Mouse (Mus musculus) bone marrow, adult 2 months (tissue): ENCODE results near the gene Gm5741. TPM values are rescaled to one million over a fixed set of nuclear protein-coding genes. Genes with fewer than 3 reads are reported as not detected.
A peak's percentile ranks its signal among the peaks of the same experiment; 100 is the strongest.
"Not testable (repeated sequence)": the region's sequence is repeated elsewhere in the genome, so short reads cannot be mapped to it uniquely, and the experiment has no call there.

Experiments used
- H3K27ac ChIP-seq: fragments of 200-500 bp; 2 replicates; pipeline ENCODE4 v1.5.1; 2012; ENCODE audit warnings: low read depth, mild to moderate bottlenecking, control low read depth, inconsistent platforms, low read length; ENCODE audit not compliant: control insufficient read depth, poor library complexity, insufficient read depth
- H3K4me1 ChIP-seq: fragments of 200-500 bp; 2 replicates; pipeline ENCODE4 v1.6.1; 2011; ENCODE audit warnings: low read length; ENCODE audit not compliant: control insufficient read depth, insufficient read depth
- H3K4me3 ChIP-seq: fragments of 200-500 bp; replicated peaks from 2 replicates; pipeline ENCODE3; 2011; ENCODE audit warnings: mild to moderate bottlenecking, low read depth, low read length, control low read depth; ENCODE audit not compliant: control insufficient read depth
- CTCF ChIP-seq: fragments of 200-500 bp; IDR thresholded peaks from 2 replicates; pipeline ENCODE4 v1.5.1; 2011; ENCODE audit warnings: low read length, control low read depth; ENCODE audit not compliant: control insufficient read depth, insufficient read depth
- POLR2A ChIP-seq: fragments of 200-500 bp; IDR thresholded peaks from 2 replicates; pipeline ENCODE4 v1.6.1; 2011; ENCODE audit warnings: low read depth, mild to moderate bottlenecking, control low read depth, low read length, borderline replicate concordance; ENCODE audit not compliant: control insufficient read depth
- WGBS: fragments of 180-500 bp; shearing (Covaris S2); methylation state at CpG from one replicate; pipeline ENCODE4 v1.1.7; 2018; 5-methylcytosine and 5-hydroxymethylcytosine counted together
- polyA plus RNA-seq: library from polyadenylated mRNA; stranded (reverse); fragments of >200 nt; gene quantifications from 2 replicates; pipeline ENCODE4 v1.2.4, GENCODE M21; 2011; ENCODE audit warnings: low replicate concordance; ENCODE audit not compliant: missing spikeins, insufficient read depth, insufficient read length

Gene Gm5741
- polyA plus RNA-seq, 1 experiment, result not detected

DNA sequence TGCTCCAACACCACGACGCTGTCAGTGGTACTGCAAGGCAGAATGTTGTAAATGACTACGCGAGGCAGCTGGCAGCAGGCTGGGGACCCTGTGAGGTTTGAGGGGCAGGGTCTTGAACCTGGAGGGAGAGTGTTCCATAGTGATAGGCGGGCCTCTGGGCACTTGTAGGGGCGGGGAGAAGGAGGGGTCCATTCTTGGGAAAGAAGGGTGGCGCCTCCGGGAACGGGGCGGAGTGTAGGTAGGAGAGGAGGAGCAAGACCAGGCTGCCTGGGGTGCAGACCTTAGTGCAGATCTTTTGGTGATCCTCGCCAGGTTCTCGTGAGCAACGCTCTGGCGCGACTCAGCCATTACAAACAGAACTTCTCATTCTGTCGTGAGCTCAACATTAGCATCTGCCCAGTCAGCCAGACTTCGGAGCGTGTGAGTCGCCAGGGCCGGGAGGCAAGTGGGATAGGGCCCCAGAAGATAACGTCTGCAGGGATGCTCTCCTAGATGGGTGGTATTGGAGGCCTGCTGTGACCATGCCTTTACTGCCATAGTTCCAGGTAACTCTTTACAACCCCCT, 23.8 kb upstream of the Gm5741 start:
- TF ChIP-seq CTCF (no peak), POLR2A (no peak)
- H3K4me3 ChIP-seq, result no peak overlapping the region
- H3K27ac ChIP-seq, result no peak overlapping the region
- WGBS, result 87% methylated on average over 21 of the region's 21 CpGs
- H3K4me1 ChIP-seq, result no peaks in the 10 kb centered on the region

- TF ChIP-seq CTCF (no peak), POLR2A (no peak)
- WGBS, result 87% methylated on average over 11 of the region's 11 CpGs
- H3K4me1 ChIP-seq, result no peaks in the 10 kb centered on the region
- no peak overlapping the region for H3K4me3 ChIP-seq
- H3K27ac ChIP-seq, result no peak overlapping the region
Measured at GRCm38 (mm10) chr8:85090856-85091255, 23.1 kb upstream of the Gm5741 start.

DNA sequence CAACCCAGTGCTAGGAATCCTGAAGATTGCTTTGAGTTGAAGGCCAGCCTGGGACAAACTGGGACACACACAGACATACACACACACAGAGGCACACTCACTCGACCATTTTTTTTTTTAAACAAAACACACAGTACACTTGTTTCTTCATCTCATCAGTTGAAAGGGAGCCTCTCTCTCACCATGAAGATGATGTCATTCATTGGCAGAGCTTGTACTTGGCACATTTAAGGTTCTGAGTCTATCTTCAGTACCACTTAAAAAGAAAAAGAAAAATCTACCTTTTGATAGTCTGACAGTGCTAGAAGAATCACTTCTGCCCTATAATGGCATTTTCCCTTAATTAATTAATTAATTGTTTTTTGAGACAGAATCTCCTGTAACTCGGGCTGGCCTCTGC, 21.0 kb upstream of the Gm5741 start:
- no peaks in the 10 kb centered on the region; the same call in 1 of the 2 replicates for H3K4me1 ChIP-seq
- no peak overlapping the region for H3K4me3 ChIP-seq
- no peak overlapping the region for H3K27ac ChIP-seq
- TF ChIP-seq CTCF (no peak), POLR2A (no peak)
- 69% methylated on average over 2 of the region's 2 CpGs for WGBS

- Histone ChIP-seq H3K4me3 (no peak overlapping the region), H3K4me1 (no peaks in the 10 kb centered on the region; the same call in 1 of the 2 replicates), H3K27ac (no peak overlapping the region)
- 71% methylated on average over 3 of the region's 3 CpGs for WGBS
- no peak for TF ChIP-seq POLR2A
- 0 out of 2 replicates have a peak, but pooled peaks have one; percentile 4 for TF ChIP-seq CTCF
Measured at GRCm38 (mm10) chr8:85086238-85086637, 18.5 kb upstream of the Gm5741 start.

DNA sequence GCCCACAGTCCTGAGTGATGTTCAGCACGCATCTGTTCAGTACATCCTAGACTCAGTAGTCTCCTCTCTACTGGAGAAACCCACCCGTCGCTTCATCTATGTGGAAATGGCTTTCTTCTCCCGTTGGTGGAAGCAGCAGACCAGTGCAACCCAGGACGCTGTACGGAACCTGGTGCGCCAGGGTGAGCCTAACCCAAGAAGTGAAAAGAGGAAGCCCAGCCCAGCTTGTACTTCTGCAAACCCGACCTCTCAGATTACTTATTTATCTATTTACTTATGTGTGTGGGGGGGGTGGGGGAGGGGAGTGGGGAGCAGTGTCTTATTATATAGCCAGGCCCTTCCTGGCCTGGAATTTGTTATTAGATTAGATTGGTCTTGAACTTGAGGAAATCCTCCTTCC, 16.9 kb upstream of the Gm5741 start:
- H3K4me1 ChIP-seq, result no peaks in the 10 kb centered on the region; the same call in 1 of the 2 replicates
- 12% methylated on average over 8 of the region's 8 CpGs for WGBS
- peak overlapping the region; percentile 91 for H3K4me3 ChIP-seq
- TF ChIP-seq POLR2A (no peak), CTCF (no peak)
- H3K27ac ChIP-seq, result peak overlapping the region; percentile 58; the same call in 1 of the 2 replicates

GRCm38 (mm10) chr8:85083108-85083813, 15.5 kb upstream of the Gm5741 start, which contains the start of gene Man2b1:
Gene Man2b1 (plus strand): TSS chr8:85083270.
- TF ChIP-seq POLR2A (peak; percentile 93), CTCF (no peak; the same call in 1 of the 2 replicates)
- peak within 1 kb of the TSS; percentile 91 for H3K4me3 ChIP-seq
- under 1% methylated on average over 30 of the region's 30 CpGs for WGBS
- peak within 1 kb of the TSS; percentile 82 for H3K27ac ChIP-seq
- H3K4me1 ChIP-seq, result no peaks in the 10 kb centered on the region; the same call in 1 of the 2 replicates

GRCm38 (mm10) chr8:85082169-85082568, 14.4 kb upstream of the Gm5741 start:
- H3K27ac ChIP-seq, result peak overlapping the region; percentile 88
- H3K4me3 ChIP-seq, H3K4me1 ChIP-seq: not testable (repeated sequence)
- 17% methylated on average over 4 of the region's 4 CpGs for WGBS

DNA sequence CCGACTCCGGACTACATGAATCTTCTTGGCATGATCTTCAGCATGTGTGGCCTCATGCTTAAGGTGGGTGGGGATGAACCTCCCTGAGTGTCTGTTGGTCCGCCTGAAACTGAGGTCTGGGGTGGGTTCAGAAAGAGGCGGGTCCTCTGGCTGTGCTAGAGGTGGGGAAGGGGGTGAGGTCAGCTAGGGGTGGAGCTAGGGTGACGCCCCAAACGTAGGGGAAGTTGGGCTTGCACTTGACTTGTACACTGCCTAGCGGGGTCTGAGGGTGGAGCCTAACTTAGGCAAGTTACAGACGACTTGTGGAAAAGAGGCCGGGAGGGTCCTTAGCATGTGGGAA, 13.4 kb upstream of the Gm5741 start, which contains the start of gene Wdr83:
Wdr83 (minus strand) TSS at position 91 of the 340 bp plus-strand sequence.
- peak within 1 kb of the TSS; percentile 88 for H3K27ac ChIP-seq
- TF ChIP-seq POLR2A (no peak), CTCF (no peak)
- H3K4me3 ChIP-seq, result peak within 1 kb of the TSS; percentile 94
- H3K4me1 ChIP-seq, result no peaks in the 10 kb centered on the region; the same call in 1 of the 2 replicates
- 0% methylated on average over 9 of the region's 9 CpGs for WGBS
